Mouse (Mus musculus): ENCODE results near the gene Tbcel.

DNA sequence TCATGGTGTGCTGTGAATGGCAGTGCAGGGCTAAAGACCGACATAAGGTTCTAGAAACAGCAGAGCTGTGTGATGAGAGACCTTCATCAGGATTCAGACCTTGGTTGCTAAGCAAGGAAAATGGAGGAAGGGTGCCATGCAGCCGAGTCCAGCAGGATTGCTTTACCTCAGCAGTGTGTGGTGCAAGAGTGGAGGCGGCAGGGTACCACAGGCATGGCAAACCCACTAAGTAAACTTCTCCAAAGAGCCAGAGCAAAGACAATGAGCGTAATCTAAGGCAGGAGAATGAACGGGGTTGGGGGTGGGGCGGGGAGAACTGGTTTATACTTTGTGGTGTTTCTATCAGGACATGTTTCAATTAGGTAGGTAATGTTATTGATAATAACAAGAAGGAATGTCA lies 58.6 kb downstream of the Tbcel start:
- TF ChIP-seq POLR2A (IDR thresholded peaks at IDR 0.05; ENCODE audit: low read depth, low read length) (no peak), CTCF (IDR thresholded peaks at IDR 0.05; ENCODE audit: extremely low read depth, insufficient read depth, insufficient read length, insufficient replicate concordance) (no peak)

Measured in spleen, adult 2 months (tissue).